Mouse (Mus musculus) liver, postnatal 0 days (tissue): ENCODE measurements at regions not wholly inside any gene's neighbourhood (a gene's known extent, or its start where the extent isn't known, plus 50 kb on each side); places are given as distances from the start of the nearest gene placed in this dataset.

ENCODE experiments used
- ATAC-seq: fragments of 200-750 bp; cut with Nextera tagmentation; 2 replicates; pipeline ENCODE4 v1.8.0; 2017; ENCODE audit warnings: mild to moderate bottlenecking, moderate library complexity
- DNase-seq: peaks from one replicate; pipeline ENCODE4 v3.0.0-alpha.2; 2016
- H3K27ac ChIP-seq: fragments of 300-500 bp; sonication (generic); 2 replicates; pipeline ENCODE4 v1.5.1; 2014; ENCODE audit warnings: antibody characterized with exemption, moderate library complexity, mild to moderate bottlenecking, low read depth
- H3K27me3 ChIP-seq: fragments of 300-500 bp; sonication (generic); 2 replicates; pipeline ENCODE4 v1.6.1; 2014; ENCODE audit warnings: low read length, control low read depth, mixed read lengths; ENCODE audit not compliant: insufficient read depth
- H3K36me3 ChIP-seq: fragments of 300-500 bp; sonication (generic); replicated peaks from 2 replicates; pipeline ENCODE4 v1.6.1; 2014; ENCODE audit warnings: mild to moderate bottlenecking, control low read depth, low read length, moderate library complexity, mixed read lengths; ENCODE audit not compliant: insufficient read depth
- H3K4me1 ChIP-seq: fragments of 300-500 bp; sonication (generic); 2 replicates; pipeline ENCODE4 v1.6.1; 2014; ENCODE audit warnings: antibody characterized with exemption, mild to moderate bottlenecking, control low read depth; ENCODE audit not compliant: insufficient read depth
- H3K4me2 ChIP-seq: fragments of 300-500 bp; sonication (generic); 2 replicates; pipeline ENCODE4 v1.6.1; 2014; ENCODE audit warnings: low read depth, mild to moderate bottlenecking, low read length, moderate library complexity, mixed read lengths
- H3K4me3 ChIP-seq: fragments of 300-500 bp; sonication (generic); 2 replicates; pipeline ENCODE4 v1.5.1; 2014; ENCODE audit warnings: low read depth, low read length
- H3K9ac ChIP-seq: fragments of 300-500 bp; sonication (generic); replicated peaks from 2 replicates; pipeline ENCODE4 v1.6.1; 2014; ENCODE audit warnings: mild to moderate bottlenecking, moderate library complexity
- H3K9me3 ChIP-seq: fragments of 300-500 bp; sonication (generic); 2 replicates; pipeline ENCODE4 v1.6.1; 2016; ENCODE audit warnings: mild to moderate bottlenecking, control low read depth, low read length, mixed read lengths
- CTCF ChIP-seq: sonication (generic); IDR thresholded peaks from 2 replicates; pipeline ENCODE4 v1.5.1; 2016; ENCODE audit warnings: antibody characterized with exemption, low read depth
- EP300 ChIP-seq: IDR thresholded peaks from 2 replicates; pipeline ENCODE4 v1.6.1; 2016; ENCODE audit warnings: antibody characterized with exemption, low read depth, mild to moderate bottlenecking
- WGBS: fragments of 180-500 bp; shearing (Covaris S2); extraction: QIAGEN DNeasy Blood & Tissue Kit; methylation state at CpG from one replicate; pipeline ENCODE4 v1.1.7; 2014; ENCODE audit not compliant: insufficient replicate concordance; 5-methylcytosine and 5-hydroxymethylcytosine counted together

DNA sequence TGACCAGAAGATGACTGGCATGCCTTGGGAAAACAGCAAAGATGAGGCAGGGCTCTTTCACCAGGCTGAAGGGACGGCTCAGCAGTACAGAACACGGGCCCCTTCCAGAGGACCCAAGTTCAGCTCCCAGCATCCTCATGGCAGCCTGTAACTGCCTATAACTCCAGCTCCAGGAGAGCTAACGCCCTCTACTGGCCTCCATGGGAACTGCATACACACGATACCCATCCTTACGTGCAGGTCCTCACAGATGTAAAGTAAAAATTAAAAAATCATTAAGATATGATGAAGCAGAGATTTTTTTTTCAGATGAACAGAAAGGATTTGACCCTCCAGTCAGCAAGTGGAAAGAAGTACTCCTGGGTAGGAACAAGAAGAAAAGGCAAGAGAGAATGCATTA is 303.8 kb downstream of the Agtpbp1 start:
- no peak for ATAC-seq

DNA sequence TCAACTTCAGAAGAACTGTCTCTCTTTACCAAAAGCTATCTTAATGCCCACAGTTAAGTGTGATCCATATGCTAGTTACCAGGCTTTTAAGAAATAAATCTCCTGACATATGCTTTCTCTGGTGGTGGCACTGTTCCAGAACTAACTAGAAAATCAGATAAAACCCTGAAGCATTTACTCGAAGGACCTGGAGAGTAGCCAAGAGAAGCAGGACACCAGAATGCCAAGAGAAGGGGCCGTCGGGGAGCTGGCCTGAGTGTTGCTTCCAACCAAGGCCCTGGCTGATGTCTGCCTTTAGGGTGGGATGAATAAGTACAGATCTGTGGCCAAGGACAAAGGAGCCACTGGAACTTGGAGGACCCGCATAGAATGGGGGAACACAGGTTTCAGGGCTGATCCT is 305.9 kb downstream of the Agtpbp1 start:
- no peak for DNase-seq

More for the DNA sequence above, 303.8 kb downstream of the Agtpbp1 start:
- Histone ChIP-seq H3K4me3 (no peak overlapping the region), H3K4me2 (no peak overlapping the region), H3K27me3 (no peaks in the 10 kb centered on the region), H3K36me3 (no peaks in the 10 kb centered on the region), H3K27ac (no peak overlapping the region), H3K9ac (no peak overlapping the region), H3K9me3 (no peaks in the 10 kb centered on the region), H3K4me1 (no peaks in the 10 kb centered on the region)
- no peak for DNase-seq
- 75% methylated on average over 5 of the region's 5 CpGs for WGBS
- TF ChIP-seq CTCF (peak; percentile 31; the same call in 1 of the 2 replicates), EP300 (no peak)

GRCm38 (mm10) chr13:59271661-59272060 is 313.4 kb downstream of the Agtpbp1 start:
- no peak overlapping the region for H3K9ac ChIP-seq
- no peak overlapping the region for H3K4me2 ChIP-seq
- H3K9me3 ChIP-seq, result no peaks in the 10 kb centered on the region
- H3K36me3 ChIP-seq, result no peaks in the 10 kb centered on the region
- TF ChIP-seq EP300, result no peak
- no peak for TF ChIP-seq CTCF
- H3K27me3 ChIP-seq, result no peaks in the 10 kb centered on the region
- no peaks in the 10 kb centered on the region for H3K4me1 ChIP-seq
- DNase-seq (no peak), ATAC-seq (no peak)
- 62% methylated on average over 4 of the region's 4 CpGs for WGBS
- H3K4me3 ChIP-seq, result no peak overlapping the region
- no peak overlapping the region for H3K27ac ChIP-seq

More for the DNA sequence above, 305.9 kb downstream of the Agtpbp1 start:
- 67% methylated on average over 4 of the region's 4 CpGs for WGBS
- TF ChIP-seq EP300 (no peak), CTCF (no peak)
- no peaks in the 10 kb centered on the region for H3K27me3 ChIP-seq
- no peaks in the 10 kb centered on the region for H3K9me3 ChIP-seq
- H3K4me2 ChIP-seq, result no peak overlapping the region
- H3K9ac ChIP-seq, result no peak overlapping the region
- ATAC-seq, result no peak
- H3K4me1 ChIP-seq, result no peaks in the 10 kb centered on the region
- H3K27ac ChIP-seq, result no peak overlapping the region
- H3K4me3 ChIP-seq, result no peak overlapping the region
- no peaks in the 10 kb centered on the region for H3K36me3 ChIP-seq

DNA sequence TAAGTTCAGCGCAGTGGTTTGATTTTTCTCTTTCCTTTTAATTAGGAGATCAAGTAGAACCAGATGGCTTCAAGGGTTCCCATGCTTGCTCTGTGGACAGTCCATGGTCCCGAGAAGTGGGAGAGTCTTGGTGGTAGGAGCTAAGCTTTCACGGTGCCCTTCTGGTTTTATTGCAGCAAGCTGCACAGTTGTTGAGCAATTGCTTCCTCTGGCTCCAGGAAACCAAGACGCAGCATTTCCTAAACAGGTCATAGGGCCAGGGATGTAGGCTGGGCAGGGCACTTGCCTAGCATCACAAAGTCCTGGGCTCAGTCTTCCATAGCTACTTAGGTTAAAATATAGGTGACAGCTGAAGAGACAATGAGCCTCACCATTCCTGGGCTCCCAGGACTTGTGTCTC is 318.2 kb downstream of the Agtpbp1 start:
- 45% methylated on average over 4 of the region's 4 CpGs for WGBS
- H3K36me3 ChIP-seq, result no peaks in the 10 kb centered on the region
- H3K4me1 ChIP-seq, result no peaks in the 10 kb centered on the region
- H3K9ac ChIP-seq, result no peak overlapping the region
- H3K27me3 ChIP-seq, result no peaks in the 10 kb centered on the region
- H3K4me3 ChIP-seq, result no peak overlapping the region
- no peak for DNase-seq
- H3K27ac ChIP-seq, result no peak overlapping the region
- TF ChIP-seq CTCF (no peak), EP300 (no peak)
- H3K4me2 ChIP-seq, result no peak overlapping the region
- no peak for ATAC-seq
- no peaks in the 10 kb centered on the region for H3K9me3 ChIP-seq

- Histone ChIP-seq H3K4me3 (no peak overlapping the region), H3K27ac (no peak overlapping the region), H3K36me3 (no peaks in the 10 kb centered on the region), H3K9me3 (no peaks in the 10 kb centered on the region), H3K27me3 (no peaks in the 10 kb centered on the region), H3K4me2 (no peak overlapping the region), H3K9ac (no peak overlapping the region), H3K4me1 (no peaks in the 10 kb centered on the region)
- 79% methylated on average over 11 of the region's 11 CpGs for WGBS
- TF ChIP-seq CTCF (no peak), EP300 (no peak)
- DNase-seq (no peak), ATAC-seq (no peak)
These were observed 320.9 kb downstream of the Agtpbp1 start for GRCm38 (mm10) chr13:59264126-59264525.

GRCm38 (mm10) chr13:59261924-59262323 is 323.1 kb downstream of the Agtpbp1 start:
- ATAC-seq, result no peak
- no peak overlapping the region for H3K4me3 ChIP-seq
- no peak overlapping the region for H3K27ac ChIP-seq
- H3K27me3 ChIP-seq, result no peaks in the 10 kb centered on the region
- no peak overlapping the region for H3K4me2 ChIP-seq
- WGBS, result 75% methylated on average over 3 of the region's 3 CpGs
- TF ChIP-seq CTCF (no peak), EP300 (no peak)
- no peaks in the 10 kb centered on the region for H3K4me1 ChIP-seq
- H3K9ac ChIP-seq, result no peak overlapping the region
- H3K36me3 ChIP-seq, result no peaks in the 10 kb centered on the region
- DNase-seq, result no peak
- no peaks in the 10 kb centered on the region for H3K9me3 ChIP-seq

DNA sequence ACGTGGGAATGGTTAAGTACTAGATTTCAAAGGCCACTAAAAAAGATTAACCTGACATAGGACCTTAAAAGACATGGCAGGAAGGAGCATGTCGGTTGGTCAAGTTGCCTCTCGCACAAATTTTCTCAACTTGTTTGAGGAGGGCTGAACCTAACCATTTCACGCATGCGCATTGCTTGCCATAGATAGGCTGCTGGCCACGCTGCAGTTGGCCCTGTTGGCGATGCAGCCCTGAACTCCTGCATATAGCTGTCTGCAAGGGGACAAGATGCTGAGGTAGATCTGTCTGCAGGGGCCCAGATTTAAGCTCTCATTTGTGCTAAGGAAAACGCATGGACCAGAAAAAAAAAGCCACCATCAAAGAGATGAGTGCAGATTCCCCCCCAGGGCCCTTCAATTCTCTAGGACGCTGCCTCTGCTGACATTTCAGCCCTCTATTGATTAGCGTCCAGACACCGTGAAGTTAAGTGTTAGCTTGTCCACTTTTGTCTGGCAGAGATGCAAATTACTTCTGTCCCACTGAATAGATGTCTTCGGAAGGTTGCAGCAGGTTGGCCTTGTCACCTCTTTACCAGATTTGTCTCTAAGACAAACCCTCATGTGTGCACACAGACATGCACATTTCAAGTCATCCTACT is 329.1 kb downstream of the Agtpbp1 start:
- 77% methylated on average over 12 of the region's 12 CpGs for WGBS
- ATAC-seq, result no peak
- TF ChIP-seq EP300, result no peak
- no peak for TF ChIP-seq CTCF
- no peak overlapping the region for H3K27ac ChIP-seq
- no peaks in the 10 kb centered on the region for H3K36me3 ChIP-seq
- H3K4me1 ChIP-seq, result no peaks in the 10 kb centered on the region
- no peaks in the 10 kb centered on the region for H3K9me3 ChIP-seq
- H3K4me2 ChIP-seq, result no peak overlapping the region
- no peaks in the 10 kb centered on the region for H3K27me3 ChIP-seq
- DNase-seq, result no peak
- no peak overlapping the region for H3K4me3 ChIP-seq
- H3K9ac ChIP-seq, result no peak overlapping the region
